Mouse (Mus musculus): Measurements from ENCODE around the gene Ptprn2.

DNA sequence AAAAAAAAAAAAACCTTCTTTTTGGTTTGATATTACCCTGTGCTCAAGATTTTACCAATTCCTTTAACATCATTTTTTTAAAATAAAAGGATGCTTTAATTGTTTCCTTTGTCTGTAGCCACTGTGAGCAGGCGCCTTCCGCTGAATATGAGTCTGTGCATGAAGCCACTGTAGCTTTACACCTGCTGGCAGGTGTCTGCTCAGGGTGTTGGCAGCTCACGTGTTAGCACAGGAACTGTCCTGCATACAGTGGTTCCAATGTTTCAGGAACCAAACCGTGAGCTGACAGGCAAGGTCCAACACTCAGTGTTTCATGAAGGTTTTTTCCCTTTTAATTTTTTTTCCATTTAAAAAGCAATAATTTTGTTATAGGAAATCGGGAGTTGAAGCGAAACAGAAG is 123.1 kb downstream of the Ptprn2 start:
- TF ChIP-seq CTCF (IDR thresholded peaks at IDR 0.05; ENCODE audit: low read depth, low read length) (no peak), POLR2AphosphoS5 (IDR thresholded peaks at IDR 0.05; ENCODE audit: insufficient replicate concordance, low read depth, low read length) (no peak), GATA2 (IDR thresholded peaks at IDR 0.05; ENCODE audit: borderline replicate concordance, low read depth, low read length) (no peak), GATA1 (IDR thresholded peaks at IDR 0.05; ENCODE audit: borderline replicate concordance, low read length) (no peak)
